Mouse (Mus musculus): ENCODE data around the gene Ephb1.

DNA sequence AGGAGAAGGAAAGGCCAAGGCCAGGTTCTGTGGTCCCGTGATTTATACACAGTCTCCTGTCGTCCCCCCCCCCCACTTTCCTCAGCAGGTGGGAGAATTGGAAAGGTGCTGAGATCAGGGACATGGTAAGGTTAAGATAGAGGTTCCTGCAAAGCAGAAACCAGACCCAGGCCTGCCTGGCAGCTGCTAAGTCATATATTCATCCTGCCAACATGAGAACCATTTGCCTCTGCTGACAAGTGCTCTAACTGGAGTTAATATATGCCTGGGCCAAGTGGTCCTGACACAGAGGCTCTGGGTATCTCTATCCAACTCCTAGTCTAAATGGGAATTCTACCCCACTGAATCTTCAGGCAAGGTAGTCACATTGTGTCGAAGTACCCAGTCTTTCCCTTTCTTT lies 57.3 kb downstream of the Ephb1 start:
- TF ChIP-seq MYOD1 (IDR thresholded peaks at IDR 0.05; ENCODE audit: control insufficient read depth in 1 of 3, insufficient read length in 2 of 3, low read depth in 2 of 3) (peak in 2 of 3 experiments; percentile 52 to 76), MAX (IDR thresholded peaks at IDR 0.05; ENCODE audit: low read depth) (no peak), USF1 (IDR thresholded peaks at IDR 0.05; ENCODE audit: low read depth) (no peak)

Measured in myocyte (in vitro differentiated cells).